Mouse (Mus musculus) MEL (cell line): Measurements from ENCODE around the gene Tspan9. TPM values are rescaled to one million over a fixed set of nuclear protein-coding genes. Genes with fewer than 3 reads are reported as not detected.

Experiments
- DNase-seq: peaks from one replicate; pipeline ENCODE4 v3.0.0; 2011; ENCODE audit warnings: low read depth, low spot score
- H3K27ac ChIP-seq: 2 replicates; pipeline ENCODE4 v1.5.1; 2012; ENCODE audit warnings: low read depth, mild to moderate bottlenecking, control low read depth, low read length, moderate library complexity; ENCODE audit not compliant: control insufficient read depth
- H3K27me3 ChIP-seq, 2 experiments: fragments of 150-350 bp in 1 of 2; sonication (generic) in 1 of 2; 2 replicates each; pipeline ENCODE4 v1.6.1; 2012; ENCODE audit warnings: low read length in 2 of 2, mild to moderate bottlenecking in 2 of 2, improper control_type of control experiment in 1 of 2, moderate library complexity in 1 of 2; ENCODE audit not compliant: insufficient read depth in 2 of 2, control insufficient read depth in 1 of 2
- H3K36me3 ChIP-seq, 2 experiments: 2 replicates each; pipeline ENCODE4 v1.6.1; 2012 to 2014; ENCODE audit warnings: low read length in 2 of 2, improper control_type of control experiment in 1 of 2, inconsistent platforms in 1 of 2, mild to moderate bottlenecking in 1 of 2; ENCODE audit not compliant: insufficient read depth in 2 of 2, control insufficient read depth in 1 of 2
- H3K4me1 ChIP-seq, 2 experiments: fragments of 150-350 bp in 1 of 2; sonication (generic) in 1 of 2; 2 replicates each; pipeline ENCODE4 v1.6.1; 2012; ENCODE audit warnings: low read length in 2 of 2, improper control_type of control experiment in 1 of 2, mild to moderate bottlenecking in 1 of 2; ENCODE audit not compliant: insufficient read depth in 2 of 2, control insufficient read depth in 1 of 2
- H3K4me3 ChIP-seq, 2 experiments: fragments of 150-350 bp in 1 of 2; sonication (generic) in 1 of 2; 2 replicates each; pipeline ENCODE4 v1.5.1; 2012; ENCODE audit warnings: low read depth in 2 of 2, low read length in 2 of 2, mild to moderate bottlenecking in 2 of 2, moderate library complexity in 2 of 2, control low read depth in 1 of 2, improper control_type of control experiment in 1 of 2; ENCODE audit not compliant: control insufficient read depth in 1 of 2, insufficient read depth in 1 of 2
- H3K79me2 ChIP-seq: 2 replicates; pipeline ENCODE4 v1.6.1; 2012; ENCODE audit warnings: mild to moderate bottlenecking, low read length, moderate library complexity; ENCODE audit not compliant: control insufficient read depth, poor library complexity, insufficient read depth
- H3K9ac ChIP-seq: 2 replicates; pipeline ENCODE4 v1.6.1; 2012; ENCODE audit warnings: low read depth, mild to moderate bottlenecking, control low read depth, low read length, moderate library complexity; ENCODE audit not compliant: control insufficient read depth, poor library complexity, severe bottlenecking
- H3K9me3 ChIP-seq: fragments of 150-350 bp; sonication (generic); replicated peaks from 2 replicates; pipeline ENCODE4 v1.6.1; 2012; ENCODE audit warnings: mild to moderate bottlenecking, low read length, improper control_type of control experiment, moderate library complexity; ENCODE audit not compliant: insufficient read depth
- CHD1 ChIP-seq: IDR thresholded peaks from 2 replicates; pipeline ENCODE4 v1.6.1; 2012; ENCODE audit warnings: low read depth, mild to moderate bottlenecking, inconsistent platforms, low read length, improper control_type of control experiment
- CHD2 ChIP-seq: IDR thresholded peaks from 2 replicates; pipeline ENCODE4 v1.6.1; 2011; ENCODE audit warnings: low read length, improper control_type of control experiment
- E2F4 ChIP-seq: IDR thresholded peaks from 2 replicates; pipeline ENCODE4 v1.6.1; 2011; ENCODE audit warnings: low read depth, low read length, improper control_type of control experiment, borderline replicate concordance
- EP300 ChIP-seq, 2 experiments: IDR thresholded peaks; 2 replicates each; pipeline ENCODE4 v1.6.1; 2011; ENCODE audit warnings: improper control_type of control experiment in 2 of 2, low read length in 2 of 2, low read depth in 1 of 2, mild to moderate bottlenecking in 1 of 2
- GABPA ChIP-seq: IDR thresholded peaks from 2 replicates; pipeline ENCODE4 v1.6.1; 2012; ENCODE audit warnings: low read depth, mild to moderate bottlenecking, inconsistent platforms, low read length, improper control_type of control experiment, moderate library complexity
- GATA1 ChIP-seq: IDR thresholded peaks from 2 replicates; pipeline ENCODE4 v1.6.1; 2011; ENCODE audit warnings: low read depth, low read length, improper control_type of control experiment
- HCFC1 ChIP-seq: IDR thresholded peaks from 2 replicates; pipeline ENCODE4 v1.6.1; 2012; ENCODE audit warnings: low read depth, mild to moderate bottlenecking, inconsistent platforms, low read length, improper control_type of control experiment, moderate library complexity
- JUND ChIP-seq: IDR thresholded peaks from 2 replicates; pipeline ENCODE4 v1.6.1; 2011; ENCODE audit warnings: low read depth, mild to moderate bottlenecking, improper control_type of control experiment, low read length
- MAZ ChIP-seq: IDR thresholded peaks from 2 replicates; pipeline ENCODE4 v1.6.1; 2012; ENCODE audit warnings: low read depth, mild to moderate bottlenecking, inconsistent platforms, low read length, improper control_type of control experiment
- MEF2A ChIP-seq: IDR thresholded peaks from 2 replicates; pipeline ENCODE4 v1.6.1; 2014; ENCODE audit warnings: low read depth, mild to moderate bottlenecking, inconsistent platforms, low read length, improper control_type of control experiment; ENCODE audit not compliant: poor library complexity, insufficient replicate concordance, severe bottlenecking; ENCODE audit errors: extremely low read depth
- MYB ChIP-seq: IDR thresholded peaks from 2 replicates; pipeline ENCODE4 v1.6.1; 2011; ENCODE audit warnings: mild to moderate bottlenecking, low read depth, low read length, improper control_type of control experiment
- NRF1 ChIP-seq: IDR thresholded peaks from 2 replicates; pipeline ENCODE4 v1.6.1; 2014; ENCODE audit warnings: low read depth, mild to moderate bottlenecking, inconsistent platforms, low read length, improper control_type of control experiment, moderate library complexity; ENCODE audit not compliant: poor library complexity, insufficient read depth, severe bottlenecking
- POLR2A ChIP-seq, 2 experiments: IDR thresholded peaks; 2 replicates each; pipeline ENCODE4 v1.6.1; 2011 to 2012; ENCODE audit warnings: low read length in 2 of 2, mild to moderate bottlenecking in 2 of 2, control low read depth in 1 of 2, improper control_type of control experiment in 1 of 2, low read depth in 1 of 2, moderate library complexity in 1 of 2; ENCODE audit not compliant: control insufficient read depth in 1 of 2, insufficient read depth in 1 of 2, poor library complexity in 1 of 2
- POLR2AphosphoS5 ChIP-seq: IDR thresholded peaks from 2 replicates; pipeline ENCODE4 v1.6.1; 2012; ENCODE audit warnings: low read depth, borderline replicate concordance, mild to moderate bottlenecking, inconsistent platforms, low read length, moderate library complexity, mixed read lengths
- RAD21 ChIP-seq: IDR thresholded peaks from 2 replicates; pipeline ENCODE4 v1.6.1; 2011; ENCODE audit warnings: mild to moderate bottlenecking, low read depth, low read length, improper control_type of control experiment
- RCOR1 ChIP-seq: IDR thresholded peaks from 2 replicates; pipeline ENCODE4 v1.6.1; 2012; ENCODE audit warnings: low read depth, mild to moderate bottlenecking, inconsistent platforms, low read length, improper control_type of control experiment
- TBP ChIP-seq: IDR thresholded peaks from 2 replicates; pipeline ENCODE4 v1.8.0; 2011; ENCODE audit warnings: low read depth, low read length, improper control_type of control experiment
- TCF12 ChIP-seq: IDR thresholded peaks from 2 replicates; pipeline ENCODE4 v1.6.1; 2014; ENCODE audit warnings: low read depth, mild to moderate bottlenecking, inconsistent platforms, low read length, improper control_type of control experiment, moderate library complexity
- UBTF ChIP-seq: IDR thresholded peaks from 2 replicates; pipeline ENCODE4 v1.6.1; 2012; ENCODE audit warnings: low read depth, mild to moderate bottlenecking, inconsistent platforms, low read length, improper control_type of control experiment, moderate library complexity, borderline replicate concordance; ENCODE audit not compliant: insufficient read depth
- USF1 ChIP-seq: IDR thresholded peaks from 2 replicates; pipeline ENCODE4 v1.6.1; 2014; ENCODE audit warnings: low read depth, mild to moderate bottlenecking, inconsistent platforms, low read length, improper control_type of control experiment, moderate library complexity
- ZC3H11A ChIP-seq: IDR thresholded peaks from 2 replicates; pipeline ENCODE4 v1.6.1; 2012; ENCODE audit warnings: low read depth, mild to moderate bottlenecking, inconsistent platforms, low read length, improper control_type of control experiment
- ZKSCAN1 ChIP-seq: IDR thresholded peaks from 2 replicates; pipeline ENCODE4 v1.6.1; 2012; ENCODE audit warnings: low read depth, mild to moderate bottlenecking, inconsistent platforms, low read length, improper control_type of control experiment, moderate library complexity
- ZMIZ1 ChIP-seq: IDR thresholded peaks from 2 replicates; pipeline ENCODE4 v1.6.1; 2012; ENCODE audit warnings: low read depth, mild to moderate bottlenecking, inconsistent platforms, low read length, improper control_type of control experiment, moderate library complexity
- ZNF384 ChIP-seq: IDR thresholded peaks from 2 replicates; pipeline ENCODE4 v1.6.1; 2012; ENCODE audit warnings: low read depth, mild to moderate bottlenecking, inconsistent platforms, low read length, improper control_type of control experiment
- polyA plus RNA-seq, 2 experiments: library from polyadenylated mRNA; stranded (reverse) in 1 of 2; unstranded in 1 of 2; fragments of >175 nt in 1 of 2; fragments of >200 nt in 1 of 2; gene quantifications; 2 replicates each; pipeline versions ENCODE4 v1.2.1 to v1.2.4; 2012; ENCODE audit warnings: low replicate concordance in 2 of 2, low read depth in 1 of 2; ENCODE audit not compliant: insufficient read length in 2 of 2, insufficient read depth in 1 of 2, missing spikeins in 1 of 2
- total RNA-seq: library from RNA; depleted of rRNA; stranded (reverse); fragments of 300-350 nt; gene quantifications from 2 replicates; pipeline ENCODE4 v1.2.3, GENCODE M21; 2012

Gene Tspan9
- total and polyA plus RNA-seq, 3 experiments = 0.08 to 3.4 TPM; not detected in 1

DNA sequence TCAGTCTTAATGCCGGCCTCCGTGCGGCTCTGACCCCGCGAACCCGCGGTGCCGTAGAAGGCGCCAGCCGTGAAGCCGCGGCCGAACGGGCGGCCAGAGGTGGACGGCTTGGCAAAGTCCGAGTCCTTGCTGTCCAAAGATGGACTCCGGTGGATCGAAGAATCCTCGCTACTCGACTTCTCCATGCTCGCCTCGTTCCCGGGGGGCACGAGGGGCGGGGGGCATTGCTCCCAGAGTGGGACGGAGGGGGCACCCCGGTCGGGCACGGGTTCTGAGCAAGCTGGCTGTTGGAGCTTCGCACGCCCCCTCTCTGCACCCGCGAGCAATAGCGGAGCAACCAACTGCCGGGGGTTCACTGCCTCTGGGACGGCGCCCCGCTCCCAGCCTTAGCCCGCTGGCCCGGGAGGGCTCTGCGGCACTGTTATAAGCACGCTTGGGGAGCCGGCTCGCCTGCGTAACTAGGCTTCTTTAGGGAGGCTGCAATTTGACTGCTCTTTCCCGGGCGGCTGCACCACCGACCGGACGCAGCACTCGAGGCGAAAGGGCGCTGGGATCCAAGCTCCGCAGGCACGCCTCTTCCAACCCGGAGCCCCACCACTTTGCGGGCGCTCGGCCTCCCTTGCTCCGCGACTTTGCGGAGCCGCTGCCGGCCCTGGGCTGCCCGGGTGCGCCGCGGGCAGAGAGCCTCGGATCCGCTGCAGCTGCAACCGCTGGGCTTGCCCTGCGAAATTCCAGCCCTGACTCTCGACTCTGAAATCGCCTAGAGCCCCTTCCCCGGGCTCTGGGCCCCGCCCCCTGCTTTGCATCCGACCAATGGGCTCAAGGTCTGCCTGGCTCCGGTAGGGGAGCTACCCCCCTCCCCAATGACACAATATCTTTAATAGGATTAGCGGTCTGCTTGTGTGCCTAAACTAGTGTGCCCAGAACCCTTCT lies 108.8 kb downstream of the Tspan9 start:
- Histone ChIP-seq H3K4me3 (no peak overlapping the region), H3K9ac (no peak overlapping the region), H3K27me3 (no peaks in the 10 kb centered on the region), H3K27ac (no peak overlapping the region), H3K4me1 (no peaks in the 10 kb centered on the region), H3K36me3 (no peaks in the 10 kb centered on the region), H3K9me3 (no peaks in the 10 kb centered on the region), H3K79me2 (no peaks in the 10 kb centered on the region)
- TF ChIP-seq E2F4 (no peak), ZKSCAN1 (no peak), TBP (no peak), ZC3H11A (no peak), TCF12 (no peak), CHD1 (no peak), MYB (no peak), CHD2 (no peak)
- no peak for DNase-seq

DNA sequence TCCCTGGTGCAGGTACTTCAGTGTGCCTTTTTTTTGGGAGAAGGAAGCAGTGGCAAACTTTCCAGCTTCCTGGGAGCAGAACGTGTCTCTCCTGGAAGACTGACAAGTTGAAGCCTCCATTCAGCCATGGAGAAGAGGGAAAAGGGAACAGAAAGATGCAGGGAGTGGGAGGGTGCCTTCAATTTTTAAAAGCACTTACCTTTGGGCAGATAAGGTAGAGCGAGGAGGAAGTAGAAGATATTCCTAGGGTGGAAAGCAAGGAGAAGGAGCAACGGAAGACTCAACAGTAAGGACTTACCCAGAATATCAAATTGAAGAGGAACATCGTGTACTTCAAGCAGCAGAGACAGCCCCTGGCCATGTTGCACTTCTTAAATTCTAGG lies 109.5 kb downstream of the Tspan9 start:
- no peak for TF ChIP-seq ZNF384
- TF ChIP-seq E2F4 = no peak
- TF ChIP-seq JUND = no peak
- TF ChIP-seq ZMIZ1 = no peak
- no peak for TF ChIP-seq GATA1
- DNase-seq = no peak
- H3K36me3 ChIP-seq = no peaks in the 10 kb centered on the region
- H3K27me3 ChIP-seq = no peaks in the 10 kb centered on the region
- no peaks in the 10 kb centered on the region for H3K9me3 ChIP-seq
- no peaks in the 10 kb centered on the region for H3K4me1 ChIP-seq
- no peaks in the 10 kb centered on the region for H3K79me2 ChIP-seq
- H3K27ac ChIP-seq = no peak overlapping the region
- H3K4me3 ChIP-seq = no peak overlapping the region
- H3K9ac ChIP-seq = no peak overlapping the region

DNA sequence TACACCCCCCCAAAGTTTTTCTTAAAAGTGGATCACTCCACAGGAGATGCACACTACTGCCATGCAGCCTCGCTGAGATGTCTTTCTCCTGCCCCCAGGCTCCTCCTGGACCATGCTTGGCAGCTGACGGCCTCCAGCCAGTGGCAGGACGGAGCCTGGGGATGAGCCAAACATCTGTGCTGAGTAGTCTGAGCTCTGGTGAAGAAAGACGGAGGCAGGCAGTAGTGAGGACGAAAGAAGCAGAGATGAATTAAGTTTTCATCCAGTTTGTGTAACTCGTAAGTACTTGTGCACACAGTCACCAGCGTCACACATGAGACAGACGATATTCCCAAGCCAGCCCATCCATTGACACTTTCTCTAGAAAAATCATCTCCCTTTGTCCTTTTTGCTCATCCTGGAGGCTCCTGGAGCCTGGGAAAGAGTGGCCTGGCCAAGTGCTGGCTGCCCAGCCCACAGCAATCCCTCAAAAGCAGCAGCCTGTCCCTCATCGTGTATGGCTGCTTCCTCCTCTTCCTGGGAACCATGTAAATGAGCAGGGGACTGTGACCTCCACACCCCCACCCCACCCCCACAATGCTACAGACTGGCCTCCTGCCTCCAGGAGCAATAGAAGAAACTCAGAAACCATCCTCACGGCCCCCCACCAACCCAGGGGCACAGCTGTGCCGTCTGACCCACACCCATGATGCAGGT lies 110.1 kb downstream of the Tspan9 start:
- H3K27ac ChIP-seq = no peak overlapping the region
- H3K27me3 ChIP-seq = no peaks in the 10 kb centered on the region
- no peak for DNase-seq
- H3K9me3 ChIP-seq = no peaks in the 10 kb centered on the region
- H3K36me3 ChIP-seq = no peaks in the 10 kb centered on the region
- H3K79me2 ChIP-seq = no peaks in the 10 kb centered on the region
- no peak overlapping the region for H3K4me3 ChIP-seq
- no peaks in the 10 kb centered on the region for H3K4me1 ChIP-seq
- H3K9ac ChIP-seq = no peak overlapping the region
- TF ChIP-seq MEF2A = no peak
- no peak for TF ChIP-seq UBTF
- no peak for TF ChIP-seq RCOR1
- TF ChIP-seq NRF1 = no peak
- TF ChIP-seq RAD21 = no peak
- no peak for TF ChIP-seq MAZ
- TF ChIP-seq HCFC1 = no peak
- no peak for TF ChIP-seq POLR2AphosphoS5
- no peak for TF ChIP-seq EP300 (IDR thresholded peaks at IDR 0.05; ENCODE audit: low read depth in 1 of 2, low read length in 2 of 2)
- no peak for TF ChIP-seq USF1
- no peak for TF ChIP-seq GABPA
- no peak for TF ChIP-seq TCF12
- no peak for TF ChIP-seq POLR2A (IDR thresholded peaks at IDR 0.05; ENCODE audit: control insufficient read depth in 1 of 2, insufficient read depth in 1 of 2, low read depth in 1 of 2, low read length in 2 of 2, poor library complexity in 1 of 2)
